Mouse (Mus musculus) G1E (cell line): ENCODE data around the gene Heatr5a.

Experiments used
- CTCF ChIP-seq: IDR thresholded peaks from 2 replicates; pipeline ENCODE4 v1.5.1; 2012; ENCODE audit warnings: low read depth, low read length, inconsistent platforms, mixed read lengths
- GATA1 ChIP-seq: IDR thresholded peaks from 2 replicates; pipeline ENCODE4 v1.6.1; 2012; ENCODE audit warnings: borderline replicate concordance, low read length, inconsistent platforms, mixed read lengths
- POLR2AphosphoS5 ChIP-seq: IDR thresholded peaks from 2 replicates; pipeline ENCODE4 v1.6.1; 2012; ENCODE audit warnings: low read depth, low read length, inconsistent platforms; ENCODE audit not compliant: insufficient replicate concordance

DNA sequence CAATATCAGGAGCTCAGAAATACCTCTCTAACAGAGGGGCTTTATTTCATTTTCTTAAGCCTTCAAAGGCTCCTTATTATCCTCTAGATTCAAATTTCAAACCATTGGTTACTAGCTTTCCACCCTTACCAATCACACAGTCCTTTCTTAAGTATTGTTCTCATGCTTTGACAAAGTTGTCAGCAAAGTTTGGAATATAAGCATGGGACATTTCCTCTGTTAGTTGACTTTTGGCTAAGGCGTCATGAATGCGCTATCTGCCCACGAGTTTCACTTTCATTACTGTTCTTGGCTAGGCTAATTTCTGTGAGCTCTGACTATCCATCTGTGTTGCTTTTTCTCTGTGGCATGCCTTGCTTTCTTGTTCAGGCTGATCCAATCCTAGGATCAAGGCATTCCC is 31.6 kb upstream of the Heatr5a start:
- no peak for TF ChIP-seq CTCF
- TF ChIP-seq GATA1 = no peak
- TF ChIP-seq POLR2AphosphoS5 = no peak
